Mouse (Mus musculus) megakaryocyte progenitor cell, adult 5-6 weeks (primary cell): ENCODE results near the gene Kcnj6. TPM values are rescaled to one million over a fixed set of nuclear protein-coding genes. Genes with fewer than 3 reads are reported as not detected.

Experiments used
- ATAC-seq: replicated peaks from 2 replicates; pipeline ENCODE4 v1.8.0; 2016; ENCODE audit warnings: mild to moderate bottlenecking, moderate TSS enrichment, inconsistent platforms; ENCODE audit not compliant: poor library complexity
- total RNA-seq, 2 experiments: library from RNA; stranded (forward) in 1 of 2; stranded (reverse) in 1 of 2; fragments of 157-497, 149-512 nt in 1 of 2; fragments of 200-1000 nt in 1 of 2; gene quantifications; 2 replicates each; pipeline versions ENCODE4 v1.2.3 to v1.2.4; 2015 to 2017

Kcnj6 gene
- not detected in 2 replicates for total RNA-seq (2015)
- not detected in 2 replicates for total RNA-seq (2017)

GRCm38 (mm10) chr16:94997340-94997849, at the start of gene Kcnj6:
TSS of gene Kcnj6 (minus strand) at chr16:94997701.
- ATAC-seq: 0 out of 2 replicates have a peak, but pooled peaks have one; percentile 26

DNA sequence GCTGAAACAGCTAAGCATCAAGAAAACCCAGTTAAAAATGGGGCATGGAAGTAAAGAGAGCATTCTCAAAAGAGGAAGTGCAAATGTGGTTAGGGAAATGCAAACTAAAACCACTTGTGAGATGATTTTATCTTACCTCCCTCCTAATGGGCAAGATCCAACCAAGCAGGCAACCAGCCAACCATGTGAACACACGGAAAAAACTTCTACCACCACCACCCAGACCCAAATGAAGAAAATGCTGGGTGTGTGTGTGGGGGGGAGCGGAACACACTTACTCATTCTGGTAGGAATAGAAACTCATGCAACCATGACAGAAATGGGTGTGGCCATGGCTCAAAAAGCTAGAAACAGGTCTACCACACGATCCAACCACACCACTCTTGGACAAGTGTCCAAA, 12.4 kb upstream of the Kcnj6 start:
- ATAC-seq: peak; percentile 74

GRCm38 (mm10) chr16:95004599-95004998, 7.1 kb upstream of the Kcnj6 start:
- ATAC-seq: no peak

GRCm38 (mm10) chr16:94999551-94999950, 2.0 kb upstream of the Kcnj6 start:
- ATAC-seq: no peak

DNA sequence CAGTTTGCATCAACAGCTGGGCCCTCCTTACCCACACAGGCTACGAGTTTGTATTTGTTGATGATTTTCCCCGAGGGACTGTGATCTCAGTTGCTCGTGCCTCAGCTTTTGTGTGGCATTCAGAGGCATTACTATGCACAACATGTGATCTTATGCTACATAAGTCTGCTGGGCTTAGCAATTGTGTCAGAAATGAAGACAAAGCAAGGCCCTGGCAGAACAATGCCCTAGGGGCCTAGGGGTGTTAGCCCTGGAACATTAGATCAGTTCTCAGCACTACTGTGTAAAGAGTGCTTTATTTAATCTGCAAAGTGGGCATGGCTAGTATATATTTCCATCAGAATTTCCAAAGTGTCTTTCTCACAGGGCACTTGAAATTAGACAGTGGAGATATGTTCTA, 1.5 kb upstream of the Kcnj6 start:
- no peak for ATAC-seq

GRCm38 (mm10) chr16:94996791-94997281, 665 bp downstream of the Kcnj6 start:
- ATAC-seq: no peak

DNA sequence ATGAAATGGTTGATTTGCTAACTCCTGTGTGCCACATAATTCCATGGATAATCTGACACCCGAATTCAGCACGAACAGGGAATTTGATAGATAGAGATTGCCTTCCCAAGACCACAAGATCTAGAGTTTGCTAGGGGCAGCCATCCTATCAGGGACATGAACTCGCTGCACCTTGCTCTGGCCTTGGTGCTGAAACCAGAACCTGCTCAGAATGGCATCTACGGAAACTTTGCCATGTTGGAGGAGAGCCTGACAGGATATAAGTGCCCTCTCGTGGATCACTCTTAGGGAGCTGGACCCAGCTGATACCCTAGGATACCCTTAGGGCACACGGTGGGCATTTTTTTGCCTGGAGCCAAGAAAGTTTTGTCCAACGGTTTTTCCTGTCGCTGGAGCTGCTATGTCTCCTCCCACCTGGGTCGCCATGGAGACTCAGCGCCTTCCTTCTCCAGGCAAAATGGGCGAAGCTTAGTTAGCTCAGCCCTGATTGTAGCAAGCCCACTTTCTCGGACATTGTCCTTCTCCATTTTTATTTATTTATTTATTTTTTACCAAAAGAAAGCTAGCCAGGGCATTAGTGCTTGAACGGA, 1.9 kb downstream of the Kcnj6 start:
- ATAC-seq: 0 out of 2 replicates have a peak, but pooled peaks have one; percentile 23

DNA sequence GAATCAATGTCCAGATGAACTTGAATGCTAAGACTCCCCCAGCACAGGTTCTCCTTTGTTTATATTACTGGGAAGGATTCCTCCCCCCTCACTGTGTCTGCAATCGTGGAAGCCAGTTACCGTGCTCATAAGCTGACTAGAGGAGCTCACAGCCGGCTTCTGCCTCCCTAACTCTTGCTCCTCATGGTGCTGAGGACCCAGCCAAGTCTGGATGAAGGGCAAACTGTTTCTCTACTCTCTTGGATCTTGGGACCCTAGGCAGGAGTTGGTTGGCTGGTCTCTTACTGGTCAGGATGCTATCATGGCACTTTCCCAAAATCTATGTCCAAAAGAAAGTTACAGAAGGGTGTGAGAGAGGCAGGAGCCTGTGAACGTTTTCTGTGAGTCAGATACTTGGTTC, 2.6 kb downstream of the Kcnj6 start:
- ATAC-seq: no peak

DNA sequence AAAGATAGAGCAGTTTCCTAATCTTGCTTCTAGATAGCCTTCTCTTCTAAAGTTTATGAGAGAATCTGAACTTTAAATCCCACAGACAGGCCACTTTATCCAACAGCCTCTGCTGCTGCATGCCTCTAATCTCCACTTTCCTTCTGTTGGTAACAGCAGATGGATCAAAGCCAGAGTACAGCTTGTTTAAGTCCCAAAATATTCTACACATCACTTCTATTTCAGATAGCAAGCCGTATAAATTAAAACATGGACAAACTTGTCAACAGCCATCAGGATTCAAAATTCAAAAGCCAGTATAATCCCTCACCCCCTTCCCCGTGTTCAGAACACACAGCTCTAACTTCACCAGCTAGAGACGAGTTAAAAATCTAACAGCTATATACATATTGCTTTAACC, 3.4 kb downstream of the Kcnj6 start:
- ATAC-seq: no peak

DNA sequence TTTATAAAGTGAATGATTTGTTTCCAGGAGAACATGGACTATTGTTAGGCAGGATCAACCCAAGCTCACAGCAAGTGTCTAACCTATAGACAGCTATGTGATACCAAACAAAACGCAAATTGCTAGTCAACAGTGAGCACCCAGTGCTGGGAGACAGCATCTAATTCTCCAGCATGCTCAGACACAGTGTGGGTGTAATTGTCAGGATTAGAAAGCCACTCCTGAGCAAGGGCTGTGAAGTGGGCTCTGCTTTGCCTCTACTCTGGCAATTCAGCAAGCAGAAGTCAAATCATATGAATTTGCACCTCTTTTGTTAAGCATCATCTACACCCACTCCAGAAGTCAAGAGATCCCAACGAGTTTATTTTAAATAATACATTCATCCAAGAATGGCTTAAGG, 7.4 kb downstream of the Kcnj6 start:
- ATAC-seq: no peak

- ATAC-seq: no peak
These were observed 10.8 kb downstream of the Kcnj6 start for GRCm38 (mm10) chr16:94986731-94987130.

DNA sequence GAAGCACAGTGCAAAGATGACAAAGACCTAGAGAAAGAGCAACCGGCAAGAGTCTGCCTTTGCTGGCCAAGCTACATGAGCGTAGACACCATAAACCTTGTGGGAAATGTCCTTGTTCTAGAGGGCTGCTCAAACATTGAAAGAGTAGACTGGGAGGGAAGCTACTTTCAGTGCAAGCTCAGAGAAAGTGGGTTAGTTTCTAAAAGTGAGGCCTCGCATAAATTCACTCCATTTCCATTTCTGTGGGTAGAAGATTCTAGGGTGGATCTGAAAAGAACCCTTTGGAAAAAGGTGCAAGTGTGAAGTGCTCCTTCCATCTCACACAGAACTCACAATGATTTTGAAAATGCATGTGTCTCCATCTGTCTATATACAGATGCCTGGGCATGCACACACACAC, 13.2 kb downstream of the Kcnj6 start:
- no peak for ATAC-seq

DNA sequence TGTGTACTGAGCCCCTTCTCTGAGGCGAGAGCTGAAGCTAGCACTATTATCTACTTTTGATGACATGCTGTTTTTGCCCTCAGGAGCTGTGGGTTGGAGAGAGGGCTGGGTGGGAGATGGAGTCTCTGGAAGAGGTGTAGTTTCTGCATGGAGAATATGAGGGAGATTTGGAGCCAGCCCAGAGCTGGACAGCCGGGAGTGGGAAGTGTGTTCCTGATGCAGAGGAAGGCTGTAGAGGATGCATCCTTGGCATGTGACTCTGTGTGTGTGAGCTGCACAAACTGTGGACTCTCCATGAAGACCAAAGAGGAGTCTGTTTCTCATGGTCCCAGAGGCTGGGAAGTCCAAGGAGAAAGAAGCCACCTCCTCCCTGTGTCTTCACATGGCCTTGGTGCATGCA, 17.1 kb downstream of the Kcnj6 start:
- ATAC-seq: no peak

DNA sequence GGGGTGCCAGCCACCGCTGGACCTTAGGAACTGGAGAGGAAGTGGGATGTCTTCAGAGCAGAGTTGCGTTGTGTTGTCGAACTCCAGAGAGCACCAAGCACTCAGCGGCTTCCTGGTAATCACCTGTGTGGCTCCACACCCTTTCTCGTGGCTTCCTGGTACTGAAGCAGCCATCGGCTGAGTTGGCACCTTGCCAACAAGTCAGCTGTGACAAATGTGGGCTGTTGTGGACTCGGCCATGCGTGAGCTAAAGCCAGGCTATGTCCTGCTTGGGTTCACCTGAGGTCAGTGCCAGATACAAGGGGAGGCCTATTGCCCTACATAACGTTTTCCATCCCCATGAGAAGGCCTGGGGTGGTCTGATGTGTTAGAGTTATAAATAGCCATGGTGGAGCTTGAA, 18.0 kb downstream of the Kcnj6 start:
- no peak for ATAC-seq

DNA sequence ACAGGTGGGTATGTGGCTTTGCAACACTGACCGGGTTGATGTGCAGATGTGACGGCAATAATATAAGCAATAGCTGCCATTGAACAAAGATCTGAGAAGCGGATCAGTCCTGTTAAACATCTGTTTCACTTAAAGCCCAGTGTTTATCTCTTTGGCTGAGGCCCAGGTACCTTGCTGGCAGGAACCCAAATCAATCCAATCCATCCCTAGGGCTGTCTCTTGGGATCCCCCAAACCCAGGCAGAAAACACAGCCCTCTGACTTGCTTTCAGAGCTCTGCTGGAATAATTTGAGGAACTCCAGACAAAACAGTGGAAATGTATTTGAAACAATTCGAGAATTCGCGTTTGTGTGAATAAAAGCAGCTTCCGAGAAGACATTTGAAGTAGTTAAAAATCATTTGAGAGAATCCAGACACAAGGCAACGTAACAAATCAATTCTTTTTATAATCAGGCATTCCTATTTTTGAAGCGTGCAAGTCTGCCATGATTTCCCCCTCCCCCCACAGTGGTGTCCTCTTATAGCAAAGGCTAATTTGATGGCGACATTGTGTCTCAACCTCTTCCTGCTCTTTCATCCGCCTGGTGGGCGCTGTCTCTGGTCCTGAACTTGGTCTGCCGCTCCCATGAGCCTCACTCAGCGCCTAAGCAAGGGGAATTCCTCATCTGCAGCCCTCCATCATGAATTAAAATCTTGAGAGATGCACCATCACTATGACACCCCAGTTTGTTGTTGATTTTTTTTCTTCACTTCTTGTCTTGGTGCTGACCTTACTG, 25.2 kb downstream of the Kcnj6 start:
- peak; percentile 81 for ATAC-seq

DNA sequence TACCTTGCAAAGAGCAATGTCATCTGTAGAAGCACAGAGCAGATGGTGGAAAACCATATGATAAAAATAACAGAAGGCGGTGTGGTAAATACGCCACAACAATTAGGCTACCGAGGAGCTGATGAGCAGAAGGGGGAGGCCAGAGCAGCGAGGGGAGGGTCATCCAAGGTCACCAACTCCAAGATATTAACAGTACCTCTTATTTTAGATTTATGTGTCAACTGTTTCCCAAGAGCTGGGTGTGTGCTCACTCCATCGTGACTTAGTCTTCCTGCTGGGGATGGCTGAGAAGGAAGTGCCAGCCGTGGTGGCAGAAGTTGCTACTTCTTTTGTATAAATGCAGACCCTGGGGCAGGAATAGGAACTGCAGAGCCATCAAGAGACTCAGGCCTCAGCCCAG, 28.6 kb downstream of the Kcnj6 start:
- ATAC-seq: peak; percentile 91

GRCm38 (mm10) chr16:94968472-94968871, 29.0 kb downstream of the Kcnj6 start:
- no peak for ATAC-seq

DNA sequence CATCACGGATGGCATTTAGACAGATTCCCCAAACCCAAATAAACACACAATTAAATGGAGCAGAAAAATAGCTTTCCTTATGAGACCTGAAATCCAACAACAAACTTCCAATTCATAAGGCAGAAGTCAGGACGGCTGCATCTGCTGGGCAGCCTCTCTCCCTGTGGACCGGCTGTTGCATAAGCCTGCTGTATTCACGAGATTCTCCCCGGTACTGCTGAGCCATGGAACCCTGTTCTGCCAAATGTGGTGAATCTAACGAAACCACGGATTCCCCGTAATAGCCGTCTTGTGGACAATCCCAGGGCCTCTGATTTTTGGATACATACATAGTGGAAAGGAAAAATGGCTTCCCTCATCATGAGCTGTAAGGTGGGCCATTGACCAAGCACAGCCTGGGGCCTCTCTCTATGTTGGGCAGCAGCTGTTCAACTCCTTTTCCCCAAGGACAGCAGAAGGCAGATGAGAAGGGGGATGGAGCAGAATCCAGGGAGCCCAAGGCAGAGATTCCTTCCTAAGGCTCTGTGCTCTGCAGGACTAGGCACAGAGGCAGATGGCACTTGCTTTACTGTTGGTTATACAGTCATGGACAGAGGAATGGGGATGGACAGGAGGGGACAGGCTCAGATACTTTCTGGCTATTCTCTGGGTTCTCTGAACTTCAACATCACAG, 40.2 kb downstream of the Kcnj6 start:
- no peak for ATAC-seq

GRCm38 (mm10) chr16:94956410-94956809, 41.1 kb downstream of the Kcnj6 start:
- ATAC-seq: no peak; the same call in 1 of the 2 replicates

- no peak for ATAC-seq
These were observed 44.2 kb downstream of the Kcnj6 start for GRCm38 (mm10) chr16:94953294-94953693.

GRCm38 (mm10) chr16:94949172-94949571, 48.3 kb downstream of the Kcnj6 start:
- no peak for ATAC-seq

GRCm38 (mm10) chr16:94946848-94947247, 50.7 kb downstream of the Kcnj6 start:
- no peak for ATAC-seq
